Mouse (Mus musculus): Measurements from ENCODE around the gene Acsl3. TPM values are rescaled to one million over a fixed set of nuclear protein-coding genes. Genes with fewer than 3 reads are reported as not detected.

The Acsl3 gene
- polyA plus RNA-seq (2012; rRNA removed), result 7.5 and 12.0 TPM in 2 replicates

GRCm38 (mm10) chr1:78657671-78658440 is at the start of gene Acsl3, which contains the start of gene Utp14b:
Acsl3 (plus strand) TSS chr1:78657825.
Utp14b (plus strand) TSS chr1:78658038.
- Histone ChIP-seq H3K4me1 (ENCODE audit: control insufficient read depth, insufficient read depth, low read length) (peaks cover 3% of the 10 kb centered on the region; the same call in 1 of the 2 replicates), H3K27ac (ENCODE audit: control insufficient read depth, insufficient read depth, low read depth, low read length) (peak within 1 kb of the TSS; percentile 98)

DNA sequence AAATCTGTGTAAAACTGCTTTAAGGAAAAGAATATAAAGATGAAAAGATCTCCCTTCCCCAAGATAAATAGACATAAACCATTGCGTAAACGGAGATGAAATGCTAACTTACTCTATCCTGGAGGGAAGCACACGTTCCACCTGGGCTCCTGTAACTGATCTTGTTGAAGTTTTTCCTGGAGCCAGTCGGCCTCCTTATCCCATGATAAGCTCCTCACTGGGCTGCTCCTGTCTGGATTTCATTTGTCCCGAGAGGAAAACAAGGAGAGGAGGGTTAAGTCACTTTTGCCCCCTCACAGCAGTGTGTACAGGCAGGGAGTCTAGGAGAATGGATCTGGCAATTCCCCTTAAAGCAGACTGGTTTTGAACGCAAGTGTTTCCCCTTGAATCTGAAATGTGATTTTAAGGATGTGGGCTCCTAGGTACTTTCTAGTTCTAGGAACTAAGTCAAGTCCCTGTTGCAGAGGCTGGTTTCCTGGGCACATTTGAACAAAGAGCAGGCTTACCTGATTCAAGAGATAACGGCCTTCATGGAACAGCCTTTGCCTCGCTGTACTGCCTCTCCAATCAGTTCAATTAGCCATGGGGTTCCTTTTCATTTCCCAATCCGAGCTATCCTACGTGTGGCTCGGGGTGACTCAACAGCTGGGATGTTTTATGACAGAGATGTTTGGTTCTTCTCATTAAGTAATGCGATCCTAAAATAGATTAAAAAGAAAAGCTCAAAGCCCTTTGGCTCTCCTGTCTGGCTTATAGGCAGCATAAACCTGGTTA is 48.3 kb upstream of the Acsl3 start:
- no peaks in the 10 kb centered on the region for H3K27me3 ChIP-seq (ENCODE audit: control insufficient read depth, insufficient read depth, low read length)
- TF ChIP-seq POLR2A (IDR thresholded peaks at IDR 0.05; ENCODE audit: control insufficient read depth, low read depth, low read length) (no peak), CTCF (IDR thresholded peaks at IDR 0.05; ENCODE audit: control insufficient read depth, insufficient read depth, insufficient replicate concordance, low read depth, low read length) (no peak)
- H3K27ac ChIP-seq (ENCODE audit: control insufficient read depth, insufficient read depth, low read depth, low read length), result no peak overlapping the region
- H3K4me1 ChIP-seq (ENCODE audit: control insufficient read depth, insufficient read depth, low read length), result no peaks in the 10 kb centered on the region
- H3K36me3 ChIP-seq (ENCODE audit: control insufficient read depth, insufficient read depth, low read length), result no peaks in the 10 kb centered on the region
- H3K4me3 ChIP-seq (ENCODE audit: control insufficient read depth, low read depth, low read length), result no peak overlapping the region

More at GRCm38 (mm10) chr1:78657671-78658440, at the start of gene Acsl3, which contains the start of gene Utp14b:
- Histone ChIP-seq H3K27me3 (ENCODE audit: control insufficient read depth, insufficient read depth, low read length) (no peaks in the 10 kb centered on the region), H3K4me3 (ENCODE audit: control insufficient read depth, low read depth, low read length) (peak within 1 kb of the TSS; percentile 95), H3K36me3 (ENCODE audit: control insufficient read depth, insufficient read depth, low read length) (no peaks in the 10 kb centered on the region)
- TF ChIP-seq POLR2A (IDR thresholded peaks at IDR 0.05; ENCODE audit: control insufficient read depth, low read depth, low read length), result peak; percentile 99
- TF ChIP-seq CTCF (IDR thresholded peaks at IDR 0.05; ENCODE audit: control insufficient read depth, insufficient read depth, insufficient replicate concordance, low read depth, low read length), result no peak

DNA sequence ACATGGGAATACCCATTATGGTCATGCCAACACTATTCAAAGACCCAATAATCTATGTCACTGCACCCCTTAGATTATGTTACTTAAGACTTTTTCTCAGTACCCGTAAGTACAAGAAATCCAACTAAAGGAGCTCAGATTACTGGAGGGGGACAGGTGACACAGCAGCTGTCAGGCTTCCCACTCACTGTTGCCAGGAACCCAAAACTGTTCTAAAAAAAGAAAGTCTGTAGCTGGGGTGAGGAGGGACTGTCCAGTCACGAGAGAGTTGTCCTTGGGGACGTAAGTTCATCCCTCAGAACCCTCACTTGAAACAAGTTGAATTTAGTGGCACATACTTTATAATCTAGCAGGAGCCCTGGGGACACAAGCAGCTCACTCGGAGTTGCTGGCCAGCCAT is 46.6 kb upstream of the Acsl3 start:
- Histone ChIP-seq H3K4me1 (ENCODE audit: control insufficient read depth, insufficient read depth, low read length) (no peaks in the 10 kb centered on the region), H3K36me3 (ENCODE audit: control insufficient read depth, insufficient read depth, low read length) (no peaks in the 10 kb centered on the region), H3K27me3 (ENCODE audit: control insufficient read depth, insufficient read depth, low read length) (no peaks in the 10 kb centered on the region), H3K27ac (ENCODE audit: control insufficient read depth, insufficient read depth, low read depth, low read length) (no peak overlapping the region), H3K4me3 (ENCODE audit: control insufficient read depth, low read depth, low read length) (no peak overlapping the region)
- TF ChIP-seq CTCF (IDR thresholded peaks at IDR 0.05; ENCODE audit: control insufficient read depth, insufficient read depth, insufficient replicate concordance, low read depth, low read length), result no peak

GRCm38 (mm10) chr1:78612959-78613358 is 44.7 kb upstream of the Acsl3 start:
- no peak for TF ChIP-seq POLR2A (IDR thresholded peaks at IDR 0.05; ENCODE audit: control insufficient read depth, low read depth, low read length)
- TF ChIP-seq CTCF (IDR thresholded peaks at IDR 0.05; ENCODE audit: control insufficient read depth, insufficient read depth, insufficient replicate concordance, low read depth, low read length), result no peak
- H3K4me3 ChIP-seq (ENCODE audit: control insufficient read depth, low read depth, low read length), result no peak overlapping the region
- H3K27me3 ChIP-seq (ENCODE audit: control insufficient read depth, insufficient read depth, low read length), result no peaks in the 10 kb centered on the region
- no peak overlapping the region for H3K27ac ChIP-seq (ENCODE audit: control insufficient read depth, insufficient read depth, low read depth, low read length)
- no peaks in the 10 kb centered on the region for H3K36me3 ChIP-seq (ENCODE audit: control insufficient read depth, insufficient read depth, low read length)
- no peaks in the 10 kb centered on the region for H3K4me1 ChIP-seq (ENCODE audit: control insufficient read depth, insufficient read depth, low read length)

DNA sequence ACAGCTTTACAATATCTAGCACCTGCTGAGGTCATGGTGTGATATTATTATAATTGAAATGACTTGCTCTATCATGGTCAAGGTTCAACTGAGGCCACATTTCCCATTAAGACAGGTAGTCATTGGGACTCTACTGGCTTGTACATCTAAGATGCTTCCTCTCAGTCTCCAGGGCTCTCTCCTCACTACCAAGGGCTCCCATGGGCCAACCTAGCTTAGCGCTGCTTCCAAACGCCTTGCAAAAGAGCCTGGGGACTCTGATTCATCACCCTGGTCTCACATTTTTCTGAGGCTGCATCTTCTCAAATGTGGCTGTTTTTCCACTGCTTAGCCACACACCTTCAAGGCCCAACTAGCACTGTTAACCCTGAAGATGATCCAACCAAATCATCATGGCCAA is 33.3 kb upstream of the Acsl3 start:
- no peaks in the 10 kb centered on the region for H3K4me1 ChIP-seq (ENCODE audit: control insufficient read depth, insufficient read depth, low read length)
- TF ChIP-seq POLR2A (IDR thresholded peaks at IDR 0.05; ENCODE audit: control insufficient read depth, low read depth, low read length) (no peak), CTCF (IDR thresholded peaks at IDR 0.05; ENCODE audit: control insufficient read depth, insufficient read depth, insufficient replicate concordance, low read depth, low read length) (no peak)

DNA sequence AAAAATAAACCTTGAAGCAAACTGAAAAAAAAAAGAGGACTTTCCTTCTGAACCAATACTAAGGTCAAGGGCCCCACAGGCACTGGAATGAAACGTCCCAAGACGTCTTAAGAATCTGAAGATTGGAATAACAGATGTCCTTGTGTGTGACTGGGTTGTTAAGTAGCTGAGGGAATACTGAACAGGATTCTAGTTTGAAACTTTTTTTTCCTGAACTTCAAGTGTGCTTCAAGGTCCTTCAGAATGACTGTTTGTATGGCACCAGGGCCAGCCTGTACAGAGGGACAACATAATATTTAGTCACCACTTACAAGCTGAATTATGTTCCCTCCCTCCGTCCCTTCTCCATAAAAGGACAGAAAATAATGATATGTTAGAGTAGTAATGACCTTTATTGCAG is 23.1 kb upstream of the Acsl3 start:
- Histone ChIP-seq H3K27ac (ENCODE audit: control insufficient read depth, insufficient read depth, low read depth, low read length) (no peak overlapping the region), H3K27me3 (ENCODE audit: control insufficient read depth, insufficient read depth, low read length) (no peaks in the 10 kb centered on the region)
- no peak for TF ChIP-seq POLR2A (IDR thresholded peaks at IDR 0.05; ENCODE audit: control insufficient read depth, low read depth, low read length)
- TF ChIP-seq CTCF (IDR thresholded peaks at IDR 0.05; ENCODE audit: control insufficient read depth, insufficient read depth, insufficient replicate concordance, low read depth, low read length), result no peak

More for the DNA sequence above, 33.3 kb upstream of the Acsl3 start:
- Histone ChIP-seq H3K36me3 (ENCODE audit: control insufficient read depth, insufficient read depth, low read length) (no peaks in the 10 kb centered on the region), H3K27ac (ENCODE audit: control insufficient read depth, insufficient read depth, low read depth, low read length) (no peak overlapping the region), H3K27me3 (ENCODE audit: control insufficient read depth, insufficient read depth, low read length) (no peaks in the 10 kb centered on the region), H3K4me3 (ENCODE audit: control insufficient read depth, low read depth, low read length) (no peak overlapping the region)

DNA sequence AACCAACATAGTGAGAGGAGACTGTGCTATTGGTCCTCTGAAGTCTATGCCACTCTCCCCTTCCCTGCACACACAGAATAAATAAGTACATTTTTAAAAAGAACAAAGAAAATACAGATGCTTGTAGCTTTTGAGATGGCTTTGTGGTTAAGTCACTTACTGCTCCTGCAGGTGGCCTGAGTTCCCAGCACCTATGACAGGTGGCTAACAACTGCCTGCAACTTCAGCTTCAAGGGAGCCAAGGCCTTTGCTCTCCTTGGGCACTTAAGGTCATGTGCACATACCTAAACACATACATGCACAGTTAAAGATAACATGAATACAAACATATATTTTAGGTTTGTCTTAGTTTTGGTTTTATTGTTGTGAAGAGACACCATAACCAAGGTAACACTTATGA is 16.8 kb upstream of the Acsl3 start:
- H3K27ac ChIP-seq (ENCODE audit: control insufficient read depth, insufficient read depth, low read depth, low read length), result no peak overlapping the region
- no peak for TF ChIP-seq POLR2A (IDR thresholded peaks at IDR 0.05; ENCODE audit: control insufficient read depth, low read depth, low read length)
- no peak for TF ChIP-seq CTCF (IDR thresholded peaks at IDR 0.05; ENCODE audit: control insufficient read depth, insufficient read depth, insufficient replicate concordance, low read depth, low read length)

More for the DNA sequence above, 23.1 kb upstream of the Acsl3 start:
- H3K36me3 ChIP-seq (ENCODE audit: control insufficient read depth, insufficient read depth, low read length), result no peaks in the 10 kb centered on the region
- no peaks in the 10 kb centered on the region for H3K4me1 ChIP-seq (ENCODE audit: control insufficient read depth, insufficient read depth, low read length)
- no peak overlapping the region for H3K4me3 ChIP-seq (ENCODE audit: control insufficient read depth, low read depth, low read length)

More for the DNA sequence above, 16.8 kb upstream of the Acsl3 start:
- Histone ChIP-seq H3K4me1 (ENCODE audit: control insufficient read depth, insufficient read depth, low read length) (no peaks in the 10 kb centered on the region), H3K4me3 (ENCODE audit: control insufficient read depth, low read depth, low read length) (no peak overlapping the region), H3K27me3 (ENCODE audit: control insufficient read depth, insufficient read depth, low read length) (no peaks in the 10 kb centered on the region), H3K36me3 (ENCODE audit: control insufficient read depth, insufficient read depth, low read length) (no peaks in the 10 kb centered on the region)

Measured in testis, adult 2 months (tissue).